Comparison of ENCODE assay signal across 27 mouse cellular contexts in the genomic region with DNA sequence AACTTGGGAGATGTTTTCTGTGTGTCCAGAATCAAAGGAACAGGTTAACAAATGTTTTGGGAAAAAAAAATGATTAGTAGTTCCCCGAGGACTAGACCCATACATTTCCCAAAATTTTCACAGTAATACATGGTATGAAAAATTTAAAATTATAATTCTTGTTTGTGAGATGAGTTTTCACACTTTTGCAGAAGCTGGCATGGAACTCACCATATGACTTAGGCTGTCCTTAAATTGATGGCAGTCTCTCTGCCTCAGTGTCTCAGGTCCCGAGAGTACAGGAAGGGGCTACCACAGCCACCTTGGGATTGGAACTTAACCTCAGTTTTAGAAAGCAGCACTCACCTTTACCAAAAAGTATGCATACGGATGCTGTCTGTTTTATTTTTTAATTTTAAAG.
"Had no signal": no experiment of that assay in that cellular context is flagged by ENCODE, and none has a peak within 500 bp of the region (broad histone marks: within the 10 kb centered on the region; RNA-seq: fewer than 3 reads in every experiment).

No protein-coding gene starts in this region.

- H3K27ac ChIP-seq: heart, adult 2 months; heart, embryonic 13.5 days; heart, embryonic 15.5 days; hindbrain, embryonic 13.5 days; hindbrain, embryonic 15.5 days; hindbrain, postnatal 0 days; kidney, embryonic 15.5 days; kidney, postnatal 0 days; limb, embryonic 13.5 days; limb, embryonic 15.5 days; liver, embryonic 12.5 days; liver, embryonic 14.5 days had no signal

- H3K4me1 ChIP-seq: heart, embryonic 13.5 days; heart, embryonic 15.5 days; hindbrain, embryonic 13.5 days; hindbrain, embryonic 15.5 days; kidney, embryonic 15.5 days; limb, embryonic 13.5 days; limb, embryonic 15.5 days; liver, embryonic 12.5 days had no signal

- ATAC-seq: hindbrain, postnatal 0 days; intestine, embryonic 16.5 days; liver, embryonic 12.5 days had no signal

- H3K9ac ChIP-seq: heart, embryonic 13.5 days; heart, embryonic 15.5 days; hindbrain, embryonic 13.5 days; hindbrain, embryonic 15.5 days; kidney, embryonic 15.5 days; limb, embryonic 13.5 days; limb, embryonic 15.5 days; liver, embryonic 12.5 days; liver, embryonic 14.5 days had no signal

- H3K9me3 ChIP-seq: heart, embryonic 13.5 days; heart, embryonic 15.5 days; hindbrain, embryonic 13.5 days; hindbrain, embryonic 15.5 days; kidney, embryonic 15.5 days; limb, embryonic 13.5 days; limb, embryonic 15.5 days; liver, embryonic 12.5 days had no signal

- H3K27me3 ChIP-seq: heart, embryonic 13.5 days; heart, embryonic 15.5 days; hindbrain, embryonic 13.5 days; hindbrain, embryonic 15.5 days; limb, embryonic 13.5 days; limb, embryonic 15.5 days; liver, embryonic 12.5 days had no signal

- DNase-seq: gastrocnemius, postnatal 14 days; gastrocnemius, postnatal 36 days; heart, adult 11 months; heart, adult 2 months; heart, postnatal 14 days; heart, postnatal 36 days; kidney, adult 11 months; kidney, adult 2 months; kidney, adult 9 months; kidney, postnatal 14 days; kidney, postnatal 36 days; layer of hippocampus, adult 9-11 months; layer of hippocampus, postnatal 36 days; left cerebral cortex, postnatal 4 days had no signal

- H3K36me3 ChIP-seq: heart, embryonic 13.5 days; heart, embryonic 15.5 days; hindbrain, embryonic 13.5 days; hindbrain, embryonic 15.5 days; kidney, embryonic 15.5 days; limb, embryonic 13.5 days; limb, embryonic 15.5 days; liver, embryonic 12.5 days had no signal

- H3K4me2 ChIP-seq: heart, embryonic 11.5 days; heart, embryonic 13.5 days; heart, embryonic 15.5 days; hindbrain, embryonic 13.5 days; hindbrain, embryonic 15.5 days; kidney, embryonic 15.5 days; limb, embryonic 13.5 days; limb, embryonic 15.5 days; liver, embryonic 12.5 days had no signal

- H3K4me3 ChIP-seq: heart, adult 2 months; heart, embryonic 13.5 days; heart, embryonic 15.5 days; hindbrain, embryonic 13.5 days; hindbrain, embryonic 15.5 days; kidney, embryonic 15.5 days; limb, embryonic 13.5 days; limb, embryonic 15.5 days; liver, embryonic 12.5 days had no signal
